In genomic region chr1:157552749-157553451, GRCm38 (mm10) we compare ENCODE assay signal across 8 mouse cellular contexts. TPM values are rescaled to one million over a fixed set of nuclear protein-coding genes. Genes with fewer than 3 reads are reported as not detected.
A peak's percentile ranks its signal among the peaks of the same experiment; 100 is the strongest.
DNase-seq lines count a peak whose midpoint lies in the region; ATAC-seq and TF ChIP-seq lines count a peak whose summit lies in the region.

No protein-coding gene starts in this region.

- no peaks in the 10 kb centered on the region for H3K9me3 ChIP-seq in lung, embryonic 15.5 days

- H3K4me1 ChIP-seq in lung, embryonic 15.5 days: no peaks in the 10 kb centered on the region; the same call in 1 of the 2 replicates
- peaks cover 23% of the 10 kb centered on the region for H3K4me1 ChIP-seq in olfactory bulb, adult 2 months (ENCODE audit: control insufficient read depth, insufficient read depth, low read length)

- H3K4me3 ChIP-seq in lung, embryonic 15.5 days: no peak overlapping the region
- no peak overlapping the region for H3K4me3 ChIP-seq in olfactory bulb, adult 2 months (ENCODE audit: insufficient read depth, low read depth, low read length)

- WGBS in lung, embryonic 15.5 days: 57% methylated on average over 7 of the region's 7 CpGs
- 59% methylated on average over 7 of the region's 7 CpGs for WGBS in olfactory bulb, adult 2 months

- DNase-seq in CD4-positive, CD25-positive, alpha-beta regulatory T cell, adult 2 months (ENCODE audit: low read depth, low spot score): peak; percentile 81
- peak; percentile 62 for DNase-seq in ZHBTc4 (ENCODE audit: low read depth, low spot score)
- peak; percentile 62 for DNase-seq in heart, postnatal 4 days
- peak; percentile 74 to 81 for DNase-seq in kidney, postnatal 4 days
- peak; percentile 47 for DNase-seq in thymus, postnatal 14 days

- H3K36me3 ChIP-seq in lung, embryonic 15.5 days: no peaks in the 10 kb centered on the region

- no peak overlapping the region for H3K27ac ChIP-seq in lung, embryonic 15.5 days
- H3K27ac ChIP-seq in olfactory bulb, adult 2 months (ENCODE audit: insufficient read depth, low read depth, low read length): no peak overlapping the region

- TF ChIP-seq POLR2A in olfactory bulb, adult 2 months (IDR thresholded peaks at IDR 0.05; ENCODE audit: insufficient read depth, low read depth, low read length): no peak

- no peaks in the 10 kb centered on the region for H3K27me3 ChIP-seq in lung, embryonic 15.5 days

- peak; percentile 73 for TF ChIP-seq CTCF in olfactory bulb, adult 2 months (IDR thresholded peaks at IDR 0.05; ENCODE audit: insufficient read depth, low read depth, low read length)

- peak; percentile 92 for ATAC-seq in common myeloid progenitor, adult 5-6 weeks (replicated peaks; ENCODE audit: low read depth, poor library complexity, severe bottlenecking)
- peak; percentile 58; the same call in 1 of the 2 replicates for ATAC-seq in lung, embryonic 15.5 days (ENCODE audit: borderline replicate concordance, extremely low read depth, low FRiP score, low TSS enrichment)

- no peak overlapping the region for H3K9ac ChIP-seq in lung, embryonic 15.5 days

- H3K4me2 ChIP-seq in lung, embryonic 15.5 days: no peak overlapping the region

RNA-seq across cellular contexts. Expression of gene Sec16b, which starts 46.4 kb away (rescaled TPM):
- total RNA-seq in common myeloid progenitor, adult 5-6 weeks (2017): 0.19 and 0.37 TPM in 2 replicates
- 1 to 10 TPM; 2.3 TPM for total RNA-seq in heart, postnatal 4 days (2021)
- 2.1 and 2.4 TPM in 2 replicates for polyA plus RNA-seq in lung, embryonic 15.5 days (2015; fragmentation: Nextera tagmentation; extraction: Ambion mirVana)
- polyA plus RNA-seq in olfactory bulb, adult 2 months (2012; ENCODE audit: insufficient read depth, insufficient read length, low replicate concordance, missing spikeins): not detected in 2 replicates
